Mouse (Mus musculus) right cerebral cortex, postnatal 14 days (tissue): Measurements from ENCODE around the gene Car5a.

ENCODE experiments used
- DNase-seq: peaks from one replicate; pipeline ENCODE4 v3.0.0; 2022

Car5a gene

GRCm38 (mm10) chr8:121932668-121933520 is 11.8 kb downstream of the Car5a start:
- no peak for DNase-seq

GRCm38 (mm10) chr8:121932026-121932667 is 12.6 kb downstream of the Car5a start:
- DNase-seq, result no peak

GRCm38 (mm10) chr8:121931571-121931970 is 13.1 kb downstream of the Car5a start:
- no peak for DNase-seq

GRCm38 (mm10) chr8:121930047-121930446 is 14.7 kb downstream of the Car5a start:
- DNase-seq, result no peak

- peak; percentile 47 for DNase-seq
Measured at GRCm38 (mm10) chr8:121927316-121927715, 17.4 kb downstream of the Car5a start.

- no peak for DNase-seq
Measured at GRCm38 (mm10) chr8:121926266-121926665, 18.4 kb downstream of the Car5a start.

GRCm38 (mm10) chr8:121925624-121926023 is 19.1 kb downstream of the Car5a start:
- peak; percentile 88 for DNase-seq

- no peak for DNase-seq
Measured at GRCm38 (mm10) chr8:121924681-121925080, 20.0 kb downstream of the Car5a start.

- DNase-seq, result no peak
Measured at GRCm38 (mm10) chr8:121922101-121922500, 22.6 kb downstream of the Car5a start.

GRCm38 (mm10) chr8:121921582-121921981 is 23.1 kb downstream of the Car5a start:
- no peak for DNase-seq

- DNase-seq, result no peak
Measured at GRCm38 (mm10) chr8:121919731-121920130, 25.0 kb downstream of the Car5a start.

GRCm38 (mm10) chr8:121919158-121919557 is 25.5 kb downstream of the Car5a start:
- no peak for DNase-seq

GRCm38 (mm10) chr8:121913378-121913777 is 31.3 kb downstream of the Car5a start:
- no peak for DNase-seq

- no peak for DNase-seq
Measured at GRCm38 (mm10) chr8:121912831-121913230, 31.9 kb downstream of the Car5a start.

GRCm38 (mm10) chr8:121911987-121912386 is 32.7 kb downstream of the Car5a start:
- DNase-seq, result no peak

- DNase-seq, result no peak
Measured at GRCm38 (mm10) chr8:121911400-121911799, 33.3 kb downstream of the Car5a start.

- peak; percentile 81 for DNase-seq
Measured at GRCm38 (mm10) chr8:121909663-121910062, 35.0 kb downstream of the Car5a start.

- no peak for DNase-seq
Measured at GRCm38 (mm10) chr8:121909148-121909541, 35.6 kb downstream of the Car5a start.

GRCm38 (mm10) chr8:121908378-121909147 is 36.1 kb downstream of the Car5a start:
- no peak for DNase-seq

GRCm38 (mm10) chr8:121907587-121908248 is 37.0 kb downstream of the Car5a start, which contains the start of gene Slc7a5:
TSS of gene Slc7a5 (minus strand) at chr8:121907694.
- DNase-seq, result peak; percentile 98

GRCm38 (mm10) chr8:121906542-121907512 is 37.9 kb downstream of the Car5a start:
- DNase-seq, result peak; percentile 57

GRCm38 (mm10) chr8:121905864-121906263 is 38.8 kb downstream of the Car5a start:
- DNase-seq, result no peak
